Mouse (Mus musculus): ENCODE measurements around the gene Fhl3. TPM values are rescaled to one million over a fixed set of nuclear protein-coding genes. Genes with fewer than 3 reads are reported as not detected.

Gene Fhl3
- polyA plus RNA-seq, 1 experiment: 5.8 TPM

GRCm38 (mm10) chr4:124667476-124668033 lies 32.9 kb upstream of the Fhl3 start:
- no peak for TF ChIP-seq POLR2A (IDR thresholded peaks at IDR 0.05; ENCODE audit: borderline replicate concordance, extremely low read depth, insufficient read depth, insufficient read length, poor library complexity, severe bottlenecking)
- DNase-seq (ENCODE audit: low read depth): no peak

- peak; percentile 78 for DNase-seq (ENCODE audit: low read depth)
- TF ChIP-seq CTCF (IDR thresholded peaks at IDR 0.05; ENCODE audit: borderline replicate concordance, extremely low read depth, insufficient read depth, insufficient read length) (no peak), POLR2A (IDR thresholded peaks at IDR 0.05; ENCODE audit: borderline replicate concordance, extremely low read depth, insufficient read depth, insufficient read length, poor library complexity, severe bottlenecking) (no peak)
Measured at GRCm38 (mm10) chr4:124668078-124668477, 32.4 kb upstream of the Fhl3 start.

DNA sequence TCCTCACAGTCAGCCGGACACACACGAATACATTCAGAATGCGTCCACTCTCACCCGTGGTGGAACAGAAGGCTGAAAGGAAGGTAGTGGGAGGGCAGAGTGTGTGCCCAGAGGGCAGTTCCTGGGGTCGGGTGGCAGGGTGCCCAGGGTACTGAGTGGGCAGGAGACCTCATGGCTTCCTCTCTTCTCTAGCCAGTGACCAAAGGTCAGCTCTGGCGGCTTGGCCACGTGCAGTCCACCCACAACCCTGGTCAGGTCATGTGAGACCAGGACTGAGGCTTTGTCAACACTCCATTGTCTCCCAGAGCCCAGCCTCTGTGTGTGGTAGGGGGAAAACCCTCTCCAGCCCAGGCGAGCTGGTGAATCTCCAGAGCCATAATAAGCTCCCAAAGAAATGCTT lies 30.3 kb upstream of the Fhl3 start:
- no peak for TF ChIP-seq CTCF (IDR thresholded peaks at IDR 0.05; ENCODE audit: borderline replicate concordance, extremely low read depth, insufficient read depth, insufficient read length)
- TF ChIP-seq POLR2A (IDR thresholded peaks at IDR 0.05; ENCODE audit: borderline replicate concordance, extremely low read depth, insufficient read depth, insufficient read length, poor library complexity, severe bottlenecking): no peak
- DNase-seq (ENCODE audit: low read depth): no peak

DNA sequence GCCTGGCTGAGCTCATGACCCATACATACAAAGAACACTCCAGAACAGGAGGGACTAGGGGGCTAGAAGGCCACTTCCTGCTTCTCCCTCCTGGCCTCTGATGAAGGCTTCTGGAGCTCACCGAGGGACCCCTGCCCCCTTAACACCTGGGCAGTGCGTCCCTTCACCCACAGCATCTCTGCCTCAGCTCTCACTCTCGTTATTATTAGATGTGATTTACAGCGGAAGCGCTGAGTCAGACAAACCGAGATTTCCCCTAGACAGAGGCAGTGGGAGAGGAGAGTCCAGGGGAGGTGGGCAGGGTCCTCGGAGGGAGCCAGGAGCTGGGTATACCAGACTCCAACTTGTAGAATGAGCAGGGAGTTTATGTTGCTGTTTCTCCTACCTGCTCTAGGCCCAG lies 28.9 kb upstream of the Fhl3 start:
- DNase-seq (ENCODE audit: low read depth): peak; percentile 31
- no peak for TF ChIP-seq POLR2A (IDR thresholded peaks at IDR 0.05; ENCODE audit: borderline replicate concordance, extremely low read depth, insufficient read depth, insufficient read length, poor library complexity, severe bottlenecking)
- no peak for TF ChIP-seq CTCF (IDR thresholded peaks at IDR 0.05; ENCODE audit: borderline replicate concordance, extremely low read depth, insufficient read depth, insufficient read length)

GRCm38 (mm10) chr4:124672347-124673320 lies 27.9 kb upstream of the Fhl3 start:
- peak; percentile 97 for DNase-seq (ENCODE audit: low read depth)
- no peak for TF ChIP-seq POLR2A (IDR thresholded peaks at IDR 0.05; ENCODE audit: borderline replicate concordance, extremely low read depth, insufficient read depth, insufficient read length, poor library complexity, severe bottlenecking)
- TF ChIP-seq CTCF (IDR thresholded peaks at IDR 0.05; ENCODE audit: borderline replicate concordance, extremely low read depth, insufficient read depth, insufficient read length): peak; percentile 13; the same call in 1 of the 2 replicates

DNA sequence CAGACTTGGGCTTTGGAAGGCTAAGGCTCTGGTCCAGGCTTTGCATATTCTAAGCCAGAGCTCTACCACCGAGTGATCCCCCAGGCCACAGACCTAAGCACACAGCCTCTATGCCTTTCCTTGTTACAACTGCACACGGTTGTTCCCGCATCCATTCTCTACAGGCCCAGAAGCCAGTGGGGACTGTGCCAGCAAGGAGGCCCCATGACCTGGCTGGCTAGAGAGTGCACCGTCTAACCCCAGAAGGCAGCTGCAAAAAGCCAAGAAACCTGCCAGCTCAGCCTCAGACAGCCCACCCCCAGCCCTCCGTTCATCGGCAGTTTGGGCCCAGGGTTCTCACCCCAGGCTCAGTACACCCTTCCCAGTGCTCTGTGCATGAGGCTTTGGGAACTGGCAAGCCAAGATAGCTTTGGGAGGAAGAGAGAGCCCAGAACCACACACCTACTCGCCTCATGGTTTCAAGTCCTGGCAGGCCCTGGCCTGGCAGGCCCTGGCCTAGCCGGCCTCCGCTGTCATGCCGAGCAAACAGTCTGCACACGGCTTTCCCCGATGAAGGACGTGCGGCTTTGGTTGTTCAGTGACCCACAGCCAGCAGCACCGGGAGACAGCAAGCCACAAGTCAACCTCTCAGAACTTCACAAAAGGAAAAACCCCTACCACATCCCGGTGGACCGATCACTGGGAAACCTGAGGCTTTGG lies 26.0 kb upstream of the Fhl3 start:
- no peak for TF ChIP-seq CTCF (IDR thresholded peaks at IDR 0.05; ENCODE audit: borderline replicate concordance, extremely low read depth, insufficient read depth, insufficient read length)
- TF ChIP-seq POLR2A (IDR thresholded peaks at IDR 0.05; ENCODE audit: borderline replicate concordance, extremely low read depth, insufficient read depth, insufficient read length, poor library complexity, severe bottlenecking): no peak
- DNase-seq (ENCODE audit: low read depth): no peak

DNA sequence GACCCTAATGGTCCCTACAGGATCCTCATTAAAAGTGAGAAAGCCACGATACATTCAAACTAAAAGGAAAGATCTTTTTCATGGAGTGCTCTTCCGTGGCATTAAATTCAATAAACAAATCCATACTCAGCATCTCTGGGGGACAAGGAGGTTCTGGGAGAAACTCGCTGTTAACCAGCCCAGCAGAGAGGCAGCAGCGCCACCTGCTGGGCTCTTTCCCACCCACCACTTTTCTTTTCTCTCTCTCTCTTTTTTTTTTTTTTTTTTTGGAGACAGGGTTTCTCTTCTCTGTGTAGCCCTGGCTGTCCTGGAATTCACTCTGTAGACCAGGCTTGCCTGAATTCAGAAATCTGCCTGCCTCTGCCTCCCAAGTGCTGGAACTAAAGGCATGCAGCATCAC lies 25.5 kb upstream of the Fhl3 start:
- TF ChIP-seq POLR2A (IDR thresholded peaks at IDR 0.05; ENCODE audit: borderline replicate concordance, extremely low read depth, insufficient read depth, insufficient read length, poor library complexity, severe bottlenecking): no peak
- peak; percentile 90 for TF ChIP-seq CTCF (IDR thresholded peaks at IDR 0.05; ENCODE audit: borderline replicate concordance, extremely low read depth, insufficient read depth, insufficient read length)

GRCm38 (mm10) chr4:124675958-124676357 lies 24.5 kb upstream of the Fhl3 start:
- no peak for TF ChIP-seq CTCF (IDR thresholded peaks at IDR 0.05; ENCODE audit: borderline replicate concordance, extremely low read depth, insufficient read depth, insufficient read length)
- TF ChIP-seq POLR2A (IDR thresholded peaks at IDR 0.05; ENCODE audit: borderline replicate concordance, extremely low read depth, insufficient read depth, insufficient read length, poor library complexity, severe bottlenecking): no peak
- DNase-seq (ENCODE audit: low read depth): no peak

More for the DNA sequence above, 25.5 kb upstream of the Fhl3 start:
- peak; percentile 88 for DNase-seq (ENCODE audit: low read depth)

GRCm38 (mm10) chr4:124682270-124682669 lies 18.2 kb upstream of the Fhl3 start:
- DNase-seq (ENCODE audit: low read depth): peak; percentile 64
- TF ChIP-seq POLR2A (IDR thresholded peaks at IDR 0.05; ENCODE audit: borderline replicate concordance, extremely low read depth, insufficient read depth, insufficient read length, poor library complexity, severe bottlenecking): no peak
- peak; percentile 32; the same call in 1 of the 2 replicates for TF ChIP-seq CTCF (IDR thresholded peaks at IDR 0.05; ENCODE audit: borderline replicate concordance, extremely low read depth, insufficient read depth, insufficient read length)

DNA sequence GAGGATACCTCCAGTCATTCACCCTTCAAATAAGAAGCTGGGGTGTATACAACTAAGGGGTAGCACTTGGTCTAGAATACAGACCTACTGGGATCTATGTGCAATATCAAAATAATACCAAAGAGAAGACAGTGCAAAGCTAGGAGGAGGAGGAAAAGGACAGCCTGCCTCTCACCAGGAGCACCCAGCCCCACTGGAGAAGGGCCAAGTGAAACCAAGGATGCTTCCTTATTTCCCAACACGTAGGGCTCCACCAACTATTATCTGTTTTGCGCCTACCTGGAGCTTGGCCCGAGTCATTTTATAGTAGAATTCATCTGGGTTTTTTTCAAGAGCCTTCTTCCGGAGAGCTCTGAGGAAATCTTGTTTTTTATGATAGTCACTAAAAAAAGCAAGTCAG lies 17.0 kb upstream of the Fhl3 start:
- no peak for TF ChIP-seq CTCF (IDR thresholded peaks at IDR 0.05; ENCODE audit: borderline replicate concordance, extremely low read depth, insufficient read depth, insufficient read length)
- no peak for TF ChIP-seq POLR2A (IDR thresholded peaks at IDR 0.05; ENCODE audit: borderline replicate concordance, extremely low read depth, insufficient read depth, insufficient read length, poor library complexity, severe bottlenecking)

DNA sequence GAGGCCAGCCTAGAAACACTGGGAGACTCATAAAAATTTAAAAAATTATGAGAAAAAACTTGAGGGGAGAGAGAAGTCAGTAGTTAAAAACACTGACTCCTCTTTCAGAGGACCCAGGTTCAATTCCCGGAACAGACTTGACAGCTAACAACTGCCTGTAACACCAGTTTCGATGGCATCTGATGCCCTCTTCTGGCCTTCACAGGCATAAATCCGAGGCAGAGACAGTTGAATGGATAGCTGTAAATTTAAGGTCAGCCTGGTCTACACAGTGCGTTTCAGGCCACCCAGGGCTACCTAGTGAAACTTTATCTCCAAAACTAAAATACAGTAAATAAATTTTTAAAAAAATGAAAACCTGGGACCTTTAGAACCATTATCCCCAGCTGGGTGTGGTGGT lies 15.5 kb upstream of the Fhl3 start:
- TF ChIP-seq POLR2A (IDR thresholded peaks at IDR 0.05; ENCODE audit: borderline replicate concordance, extremely low read depth, insufficient read depth, insufficient read length, poor library complexity, severe bottlenecking) (no peak), CTCF (IDR thresholded peaks at IDR 0.05; ENCODE audit: borderline replicate concordance, extremely low read depth, insufficient read depth, insufficient read length) (peak; percentile 24; the same call in 1 of the 2 replicates)
- DNase-seq (ENCODE audit: low read depth): no peak

More for the DNA sequence above, 17.0 kb upstream of the Fhl3 start:
- no peak for DNase-seq (ENCODE audit: low read depth)

Measured in brain, embryonic 14.5 days (tissue).